Mouse (Mus musculus) induced T-regulatory cell, adult 2 months (primary cell): ENCODE results near the gene Jrkl.

Source experiments
- DNase-seq: peaks from one replicate; pipeline ENCODE4 v3.0.0-alpha.2; 2012; ENCODE audit warnings: low read depth

Jrkl gene

GRCm38 (mm10) chr9:13245481-13245880 lies at the start of gene Jrkl:
Gene Jrkl, minus strand, starts transcription at chr9:13245829.
- DNase-seq = peak; percentile 67

GRCm38 (mm10) chr9:13287482-13287881 lies 41.9 kb upstream of the Jrkl start:
- DNase-seq = no peak

GRCm38 (mm10) chr9:13273219-13273618 lies 27.6 kb upstream of the Jrkl start:
- DNase-seq = no peak

GRCm38 (mm10) chr9:13260980-13261379 lies 15.4 kb upstream of the Jrkl start:
- DNase-seq = no peak

- DNase-seq = no peak
These were observed 12.5 kb upstream of the Jrkl start for GRCm38 (mm10) chr9:13258173-13258572.

- no peak for DNase-seq
These were observed 11.1 kb upstream of the Jrkl start for GRCm38 (mm10) chr9:13256726-13257125.

GRCm38 (mm10) chr9:13251251-13251650 lies 5.6 kb upstream of the Jrkl start:
- no peak for DNase-seq

GRCm38 (mm10) chr9:13248104-13248503 lies 2.5 kb upstream of the Jrkl start:
- DNase-seq = no peak

GRCm38 (mm10) chr9:13246815-13247638 lies 1.4 kb upstream of the Jrkl start, which contains the start of gene Ccdc82:
Gene Ccdc82, plus strand, starts transcription at chr9:13246955.
- DNase-seq = peak; percentile 95

- DNase-seq = peak; percentile 78
These were observed 3.3 kb downstream of the Jrkl start for GRCm38 (mm10) chr9:13242321-13242720.

GRCm38 (mm10) chr9:13231545-13232216 lies 13.9 kb downstream of the Jrkl start:
- peak; percentile 75 for DNase-seq

GRCm38 (mm10) chr9:13230553-13230952 lies 15.1 kb downstream of the Jrkl start:
- DNase-seq = no peak

- DNase-seq = no peak
These were observed 19.8 kb downstream of the Jrkl start for GRCm38 (mm10) chr9:13225872-13226271.

GRCm38 (mm10) chr9:13206369-13206768 lies 39.3 kb downstream of the Jrkl start:
- DNase-seq = no peak

- no peak for DNase-seq
These were observed 41.9 kb downstream of the Jrkl start for GRCm38 (mm10) chr9:13203681-13204080.

- DNase-seq = peak; percentile 3
These were observed 42.5 kb downstream of the Jrkl start for GRCm38 (mm10) chr9:13203109-13203508.

GRCm38 (mm10) chr9:13200079-13200478 lies 45.5 kb downstream of the Jrkl start:
- DNase-seq = no peak

GRCm38 (mm10) chr9:13195762-13196161 lies 49.9 kb downstream of the Jrkl start:
- peak; percentile 54 for DNase-seq

- peak; percentile 55 for DNase-seq
These were observed 50.4 kb downstream of the Jrkl start for GRCm38 (mm10) chr9:13195268-13195667.

GRCm38 (mm10) chr9:13194619-13195018 lies 51.0 kb downstream of the Jrkl start:
- no peak for DNase-seq
